8 mouse cellular contexts compared by ENCODE assay signal in the genomic region with DNA sequence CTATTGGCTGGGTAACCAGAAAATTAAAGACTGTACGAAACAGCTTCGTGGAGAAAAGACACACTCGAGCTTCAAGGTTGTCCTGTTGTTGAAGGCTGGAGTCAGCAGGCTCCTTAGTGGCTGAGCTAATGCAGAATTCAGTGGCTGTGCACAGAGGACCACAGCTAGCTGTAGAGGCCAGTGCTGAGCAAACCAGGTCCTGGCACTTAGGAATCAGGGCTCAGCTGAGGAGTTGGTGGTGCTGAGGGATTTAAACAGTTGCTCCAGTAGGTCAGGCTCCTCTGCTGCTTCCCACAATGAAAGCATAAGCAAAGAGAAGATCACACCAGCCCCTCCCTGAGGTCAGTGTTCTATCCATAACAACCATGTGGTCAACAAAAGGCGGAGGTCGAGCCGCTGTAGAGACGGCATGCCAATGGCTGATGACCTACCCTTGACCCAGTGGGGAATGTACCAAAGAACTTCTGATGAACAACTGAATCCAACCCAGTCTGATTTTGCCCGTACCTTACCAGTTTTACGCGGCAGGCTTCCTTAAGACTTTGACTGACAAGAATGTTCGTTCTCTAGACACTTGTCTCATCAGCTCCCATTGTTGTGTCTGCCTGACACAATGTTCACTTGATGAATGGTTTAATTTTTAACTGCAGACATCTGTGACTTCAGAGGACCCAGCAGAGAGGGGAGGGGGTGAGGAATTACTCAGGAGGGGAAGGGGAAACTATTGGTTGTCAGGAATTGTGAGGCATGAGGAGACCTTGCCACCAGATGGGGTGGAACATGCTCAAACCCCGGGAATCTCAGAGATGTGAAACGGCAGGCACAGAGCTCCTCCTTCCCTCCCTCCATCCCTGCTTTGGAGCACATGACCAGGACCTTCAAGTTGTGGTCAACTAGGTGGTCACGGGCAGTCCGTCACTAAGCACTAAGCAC. TPM values are rescaled to one million over a fixed set of nuclear protein-coding genes. Genes with fewer than 3 reads are reported as not detected.
DNase-seq lines count a peak whose midpoint lies in the region; ATAC-seq and TF ChIP-seq lines count a peak whose summit lies in the region.

No protein-coding gene starts in this region.

- no peak for ATAC-seq in heart, embryonic 12.5 days (ENCODE audit: insufficient number of reproducible peaks, low FRiP score)
- ATAC-seq in forebrain, embryonic 13.5 days = peak; percentile 67
- ATAC-seq in neural tube, embryonic 12.5 days (ENCODE audit: low FRiP score, low read depth) = no peak

- H3K27ac ChIP-seq in heart, embryonic 12.5 days (ENCODE audit: poor library complexity, severe bottlenecking) = peak overlapping the region; percentile 90
- peak overlapping the region; percentile 74 for H3K27ac ChIP-seq in forebrain, embryonic 13.5 days
- 0 out of 2 replicates have a peak overlapping the region, but pooled peaks have one; percentile 32 for H3K27ac ChIP-seq in neural tube, embryonic 12.5 days
- no peak overlapping the region for H3K27ac ChIP-seq in cerebellum, adult 2 months (ENCODE audit: insufficient read depth, low read length)

- DNase-seq in heart, adult 8-10 months (ENCODE audit: low spot score) = no peak
- DNase-seq in kidney, postnatal 14 days = peak; percentile 46
- DNase-seq in frontal cortex, adult 2 months (ENCODE audit: extremely low spot score in 1 of 2, low spot score in 1 of 2) = no peak
- no peak for DNase-seq in urinary bladder, postnatal 14 days (ENCODE audit: low spot score)
- no peak for DNase-seq in cerebellum, adult 2 months

- TF ChIP-seq POLR2A in cerebellum, adult 2 months (IDR thresholded peaks at IDR 0.05; ENCODE audit: borderline replicate concordance, insufficient read depth, low read length) = no peak

- no peak overlapping the region for H3K4me2 ChIP-seq in heart, embryonic 12.5 days
- no peak overlapping the region for H3K4me2 ChIP-seq in forebrain, embryonic 13.5 days
- H3K4me2 ChIP-seq in neural tube, embryonic 12.5 days (replicated peaks) = 0 out of 2 replicates have a peak overlapping the region, but pooled peaks have one; percentile 9

- H3K36me3 ChIP-seq in heart, embryonic 12.5 days = no peaks in the 10 kb centered on the region
- H3K36me3 ChIP-seq in forebrain, embryonic 13.5 days (ENCODE audit: poor library complexity, severe bottlenecking) = no peaks in the 10 kb centered on the region
- H3K36me3 ChIP-seq in neural tube, embryonic 12.5 days = no peaks in the 10 kb centered on the region

- no peaks in the 10 kb centered on the region for H3K27me3 ChIP-seq in heart, embryonic 12.5 days (replicated peaks)
- no peaks in the 10 kb centered on the region for H3K27me3 ChIP-seq in forebrain, embryonic 13.5 days
- H3K27me3 ChIP-seq in neural tube, embryonic 12.5 days (replicated peaks) = no peaks in the 10 kb centered on the region
- H3K27me3 ChIP-seq in cerebellum, adult 2 months (ENCODE audit: control insufficient read depth, insufficient read depth, low read length) = no peaks in the 10 kb centered on the region

- 46% methylated on average over 15 of the region's 15 CpGs for WGBS in heart, embryonic 12.5 days
- WGBS in forebrain, embryonic 13.5 days = 62% methylated on average over 15 of the region's 15 CpGs
- WGBS in neural tube, embryonic 12.5 days = 27% methylated on average over 15 of the region's 15 CpGs
- 54% methylated on average over 15 of the region's 15 CpGs for WGBS in cerebellum, adult 2 months

- H3K4me3 ChIP-seq in heart, embryonic 12.5 days = no peak overlapping the region
- no peak overlapping the region for H3K4me3 ChIP-seq in forebrain, embryonic 13.5 days
- H3K4me3 ChIP-seq in neural tube, embryonic 12.5 days = no peak overlapping the region
- H3K4me3 ChIP-seq in cerebellum, adult 2 months (replicated peaks; ENCODE audit: insufficient read depth, low read depth, low read length) = no peak overlapping the region

- H3K9ac ChIP-seq in heart, embryonic 12.5 days = no peak overlapping the region
- no peak overlapping the region for H3K9ac ChIP-seq in forebrain, embryonic 13.5 days
- no peak overlapping the region for H3K9ac ChIP-seq in neural tube, embryonic 12.5 days

- peaks cover 53% of the 10 kb centered on the region for H3K4me1 ChIP-seq in heart, embryonic 12.5 days (replicated peaks)
- H3K4me1 ChIP-seq in forebrain, embryonic 13.5 days = peaks cover 40% of the 10 kb centered on the region
- H3K4me1 ChIP-seq in neural tube, embryonic 12.5 days = peaks cover 36% of the 10 kb centered on the region
- no peaks in the 10 kb centered on the region; the same call in 1 of the 2 replicates for H3K4me1 ChIP-seq in cerebellum, adult 2 months (ENCODE audit: control insufficient read depth, insufficient read depth, low read length)

- TF ChIP-seq CTCF in cerebellum, adult 2 months (IDR thresholded peaks at IDR 0.05; ENCODE audit: borderline replicate concordance, insufficient read depth, low read depth, low read length) = no peak

- no peaks in the 10 kb centered on the region for H3K9me3 ChIP-seq in heart, embryonic 12.5 days (replicated peaks)
- no peaks in the 10 kb centered on the region for H3K9me3 ChIP-seq in forebrain, embryonic 13.5 days (replicated peaks)
- H3K9me3 ChIP-seq in neural tube, embryonic 12.5 days = no peaks in the 10 kb centered on the region

RNA-seq across cellular contexts. Expression of gene Alox5ap, which starts 57.6 kb away (rescaled TPM):
- polyA plus RNA-seq in heart, embryonic 12.5 days (2016; fragmentation: Nextera tagmentation; extraction: Ambion mirVana) = 4.5 and 4.9 TPM in 2 replicates
- 10 to 100 TPM in 3 of 4 experiments, 1 to 10 TPM in 1; 7.2 to 27.9 (median 12.8) TPM for total RNA-seq in heart, adult 8-10 months (2022)
- polyA plus RNA-seq in forebrain, embryonic 13.5 days (2015; fragmentation: Nextera tagmentation; extraction: Ambion mirVana) = 5.2 and 7.5 TPM in 2 replicates
- polyA plus RNA-seq in neural tube, embryonic 12.5 days (2016; fragmentation: Nextera tagmentation; extraction: Ambion mirVana) = 6.5 and 8.0 TPM in 2 replicates
- polyA plus RNA-seq in frontal cortex, adult 2 months (2012; rRNA removed) = 14.9 and 15.3 TPM in 2 replicates
- polyA plus RNA-seq in cerebellum, adult 2 months (2012; rRNA removed) = 12.5 and 13.5 TPM in 2 replicates
